Mouse (Mus musculus) E14TG2a.4 (cell line): ENCODE measurements around the gene Nat8f2.

Experiments used
- CTCF ChIP-seq: conservative IDR thresholded peaks from 2 replicates; pipeline ENCODE4 v1.5.1; 2014; ENCODE audit warnings: low read length
- NANOG ChIP-seq: IDR thresholded peaks from 2 replicates; pipeline ENCODE4 v1.6.1; 2014; ENCODE audit warnings: borderline replicate concordance, low read length, mixed read lengths

DNA sequence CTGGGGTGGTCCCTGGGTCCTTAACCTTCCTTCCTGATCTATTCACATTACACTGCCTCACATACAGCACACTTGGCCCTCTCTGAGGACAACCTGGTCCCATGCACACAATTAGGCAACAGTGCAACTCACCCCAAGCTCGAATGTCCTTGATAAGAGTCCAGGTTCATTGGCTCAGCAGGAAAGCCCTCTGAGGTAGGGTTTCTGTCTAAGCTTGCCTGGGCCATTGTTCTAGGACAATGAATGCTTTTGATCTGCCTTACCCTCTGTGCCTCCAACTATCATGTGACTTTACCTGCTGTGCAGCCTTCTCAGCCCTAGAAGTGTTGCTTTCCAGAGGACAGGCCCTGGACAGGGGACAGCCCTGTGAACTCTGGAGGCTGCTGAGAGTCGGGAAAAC lies 19.7 kb downstream of the Nat8f2 start:
- no peak for TF ChIP-seq CTCF
- TF ChIP-seq NANOG = peak; percentile 61
